ENCODE assay signal across 41 mouse cellular contexts in the genomic region with DNA sequence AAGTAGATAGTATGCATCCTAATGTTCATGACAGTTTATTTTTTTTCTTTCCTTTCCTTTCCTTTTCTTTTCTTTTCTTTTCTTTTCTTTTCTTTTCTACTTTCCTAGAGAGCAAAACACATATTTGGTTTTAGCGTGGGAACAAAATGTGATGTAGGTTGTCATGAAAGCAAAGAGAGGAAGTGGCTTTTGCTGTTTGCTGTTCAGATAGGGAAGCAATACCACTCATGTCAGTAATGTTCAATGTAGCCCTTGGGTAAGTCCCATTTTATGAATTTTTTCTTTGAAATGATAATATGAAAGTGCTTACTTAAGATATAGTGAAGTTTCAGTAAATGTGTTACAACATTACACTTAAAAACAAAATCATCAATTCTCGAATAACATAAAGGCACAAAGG. TPM values are rescaled to one million over a fixed set of nuclear protein-coding genes. Genes with fewer than 3 reads are reported as not detected.
DNase-seq lines count a peak whose midpoint lies in the region; ATAC-seq and TF ChIP-seq lines count a peak whose summit lies in the region.
"Had no signal": no experiment of that assay in that cellular context is flagged by ENCODE, and none has a peak within 500 bp of the region (broad histone marks: within the 10 kb centered on the region; RNA-seq: fewer than 3 reads in every experiment).

No protein-coding gene starts in this region.

- H3K9ac ChIP-seq in lung, postnatal 0 days (replicated peaks; ENCODE audit: low read depth) = no peak overlapping the region
- no peak overlapping the region for H3K9ac ChIP-seq in midbrain, embryonic 15.5 days
- H3K9ac ChIP-seq: forebrain, embryonic 13.5 days; heart, embryonic 12.5 days; hindbrain, embryonic 15.5 days; intestine, embryonic 15.5 days; limb, embryonic 15.5 days; liver, embryonic 13.5 days; midbrain, embryonic 12.5 days had no signal

- ATAC-seq in lung, postnatal 0 days = no peak
- ATAC-seq in common myeloid progenitor, adult 5-6 weeks (replicated peaks; ENCODE audit: low read depth, poor library complexity, severe bottlenecking) = peak; percentile 72
- peak; percentile 77 for ATAC-seq in megakaryocyte, adult 5-6 weeks (ENCODE audit: poor library complexity, severe bottlenecking)
- no peak for ATAC-seq in midbrain, embryonic 15.5 days (replicated peaks)
- ATAC-seq: forebrain, embryonic 13.5 days; intestine, embryonic 15.5 days had no signal

- no peaks in the 10 kb centered on the region for H3K9me3 ChIP-seq in lung, postnatal 0 days (ENCODE audit: low read length)
- H3K9me3 ChIP-seq in midbrain, embryonic 15.5 days = no peaks in the 10 kb centered on the region
- H3K9me3 ChIP-seq: forebrain, embryonic 13.5 days; heart, embryonic 12.5 days; hindbrain, embryonic 10.5 days; hindbrain, embryonic 15.5 days; intestine, embryonic 15.5 days; limb, embryonic 10.5 days; limb, embryonic 15.5 days; liver, embryonic 13.5 days; midbrain, embryonic 12.5 days had no signal

- H3K27ac ChIP-seq in lung, postnatal 0 days (ENCODE audit: low read length) = no peak overlapping the region
- no peak overlapping the region for H3K27ac ChIP-seq in midbrain, embryonic 15.5 days
- H3K27ac ChIP-seq: forebrain, embryonic 13.5 days; gastrocnemius, adult 2 months; heart, adult 2 months; hindbrain, embryonic 10.5 days; hindbrain, embryonic 15.5 days; intestine, embryonic 15.5 days; limb, embryonic 10.5 days; limb, embryonic 15.5 days; liver, embryonic 13.5 days; midbrain, embryonic 12.5 days had no signal

- H3K27me3 ChIP-seq in lung, postnatal 0 days (replicated peaks; ENCODE audit: insufficient read depth, low read length) = no peaks in the 10 kb centered on the region
- no peaks in the 10 kb centered on the region for H3K27me3 ChIP-seq in splenic B cell, adult 2 months (ENCODE audit: control insufficient read depth, insufficient read depth, low read length, poor library complexity, severe bottlenecking)
- H3K27me3 ChIP-seq in midbrain, embryonic 15.5 days (replicated peaks) = no peaks in the 10 kb centered on the region
- H3K27me3 ChIP-seq: forebrain, embryonic 13.5 days; hindbrain, embryonic 15.5 days; intestine, embryonic 15.5 days; limb, embryonic 15.5 days; liver, embryonic 13.5 days; midbrain, embryonic 12.5 days had no signal

- TF ChIP-seq CTCF in lung, postnatal 0 days (IDR thresholded peaks at IDR 0.05) = no peak

- no peak overlapping the region for H3K4me3 ChIP-seq in lung, postnatal 0 days (ENCODE audit: low read depth, low read length)
- no peak overlapping the region for H3K4me3 ChIP-seq in midbrain, embryonic 15.5 days
- H3K4me3 ChIP-seq: forebrain, embryonic 13.5 days; gastrocnemius, adult 2 months; heart, adult 2 months; heart, embryonic 12.5 days; hindbrain, embryonic 10.5 days; hindbrain, embryonic 15.5 days; intestine, embryonic 15.5 days; limb, embryonic 10.5 days; limb, embryonic 15.5 days; liver, embryonic 13.5 days; midbrain, embryonic 12.5 days had no signal

- peak; percentile 4 for DNase-seq in lung, postnatal 0 days (ENCODE audit: low spot score)
- no peak for DNase-seq in lung, postnatal 14 days
- peak; percentile 59 for DNase-seq in splenic B cell, adult 2 months (ENCODE audit: low read depth, low spot score)
- DNase-seq in thymus, postnatal 4 days = no peak
- no peak for DNase-seq in right cerebral cortex, postnatal 10 days (ENCODE audit: low spot score in 2 of 2)
- DNase-seq: adrenal gland, postnatal 10 days; cerebellum, adult 8-10 months; cerebellum, postnatal 25 days; gastrocnemius, adult 2 months; gastrocnemius, postnatal 36 days; heart, adult 2 months; kidney, adult 2 months; kidney, postnatal 4 days; liver, embryonic 13.5 days; lung, adult 18-20 months; lung, postnatal 10 days; right cerebral cortex, adult 18-20 months; right cerebral cortex, postnatal 4 days; thymus, postnatal 36 days had no signal

- 68% methylated on average over 2 of the region's 2 CpGs for WGBS in lung, postnatal 0 days
- 89% methylated on average over 2 of the region's 2 CpGs for WGBS in midbrain, embryonic 15.5 days

- no peak overlapping the region for H3K4me2 ChIP-seq in lung, postnatal 0 days (replicated peaks; ENCODE audit: low read depth, low read length)
- no peak overlapping the region for H3K4me2 ChIP-seq in midbrain, embryonic 15.5 days
- H3K4me2 ChIP-seq: forebrain, embryonic 13.5 days; heart, embryonic 12.5 days; hindbrain, embryonic 15.5 days; intestine, embryonic 15.5 days; limb, embryonic 15.5 days; liver, embryonic 13.5 days; midbrain, embryonic 12.5 days had no signal

- TF ChIP-seq EP300 in lung, postnatal 0 days (IDR thresholded peaks at IDR 0.05) = no peak

- H3K36me3 ChIP-seq in lung, postnatal 0 days (ENCODE audit: insufficient read depth, low read length) = no peaks in the 10 kb centered on the region
- H3K36me3 ChIP-seq in splenic B cell, adult 2 months (ENCODE audit: control insufficient read depth, insufficient read depth, low read length, poor library complexity, severe bottlenecking) = no peaks in the 10 kb centered on the region
- H3K36me3 ChIP-seq in midbrain, embryonic 15.5 days (replicated peaks) = no peaks in the 10 kb centered on the region
- H3K36me3 ChIP-seq: heart, embryonic 12.5 days; hindbrain, embryonic 10.5 days; hindbrain, embryonic 15.5 days; intestine, embryonic 15.5 days; limb, embryonic 10.5 days; limb, embryonic 15.5 days; liver, embryonic 13.5 days; midbrain, embryonic 12.5 days had no signal

- no peaks in the 10 kb centered on the region for H3K4me1 ChIP-seq in lung, postnatal 0 days (ENCODE audit: insufficient read depth, low read depth, low read length)
- H3K4me1 ChIP-seq in midbrain, embryonic 15.5 days = no peaks in the 10 kb centered on the region
- H3K4me1 ChIP-seq: forebrain, embryonic 13.5 days; heart, embryonic 12.5 days; hindbrain, embryonic 10.5 days; hindbrain, embryonic 15.5 days; intestine, embryonic 15.5 days; limb, embryonic 10.5 days; limb, embryonic 15.5 days; liver, embryonic 13.5 days; midbrain, embryonic 12.5 days had no signal

RNA-seq across cellular contexts. Expression of a gene that starts 2.2 kb away (rescaled TPM):
- polyA plus RNA-seq in lung, postnatal 0 days (2015; fragmentation: Nextera tagmentation; extraction: Ambion mirVana) = not detected in 2 replicates
- not detected in 2 replicates for total RNA-seq in common myeloid progenitor, adult 5-6 weeks (2017)
- total RNA-seq in megakaryocyte, adult 5-6 weeks (2015) = not detected in 2 replicates
- not detected in 2 replicates for total RNA-seq in megakaryocyte, adult 5-6 weeks (2017)
- polyA plus RNA-seq in midbrain, embryonic 15.5 days (2015; fragmentation: Nextera tagmentation; extraction: Ambion mirVana) = not detected in 2 replicates
- total RNA-seq: adrenal gland, postnatal 10 days; gastrocnemius, adult 2 months; gastrocnemius, postnatal 36 days; heart, adult 2 months; layer of hippocampus, adult 8-10 months; layer of hippocampus, postnatal 25 days; left cerebral cortex, adult 8-10 months; neutrophil, adult 5-6 weeks had no signal
- polyA plus RNA-seq: embryonic facial prominence, embryonic 11.5 days; forebrain, embryonic 13.5 days; heart, adult 2 months; heart, embryonic 12.5 days; heart, postnatal 0 days; hindbrain, embryonic 10.5 days; hindbrain, embryonic 15.5 days; intestine, embryonic 15.5 days; kidney, adult 2 months; kidney, embryonic 16.5 days; limb, embryonic 10.5 days; limb, embryonic 15.5 days; liver, embryonic 13.5 days; midbrain, embryonic 12.5 days; neural tube, embryonic 11.5 days; spleen, adult 2 months; stomach, embryonic 14.5 days had no signal

RNA-seq across cellular contexts. Expression of a gene that starts 9.7 kb away (rescaled TPM):
- polyA plus RNA-seq in lung, postnatal 0 days (2015; fragmentation: Nextera tagmentation; extraction: Ambion mirVana) = not detected in 2 replicates
- total RNA-seq in common myeloid progenitor, adult 5-6 weeks (2017) = not detected in 2 replicates
- not detected in 2 replicates for total RNA-seq in megakaryocyte, adult 5-6 weeks (2015)
- total RNA-seq in megakaryocyte, adult 5-6 weeks (2017) = not detected in 2 replicates
- polyA plus RNA-seq in midbrain, embryonic 15.5 days (2015; fragmentation: Nextera tagmentation; extraction: Ambion mirVana) = not detected in 2 replicates
- total RNA-seq: adrenal gland, postnatal 10 days; gastrocnemius, adult 2 months; gastrocnemius, postnatal 36 days; heart, adult 2 months; layer of hippocampus, adult 8-10 months; layer of hippocampus, postnatal 25 days; left cerebral cortex, adult 8-10 months; neutrophil, adult 5-6 weeks had no signal
- polyA plus RNA-seq: embryonic facial prominence, embryonic 11.5 days; forebrain, embryonic 13.5 days; heart, adult 2 months; heart, embryonic 12.5 days; heart, postnatal 0 days; hindbrain, embryonic 10.5 days; hindbrain, embryonic 15.5 days; intestine, embryonic 15.5 days; kidney, adult 2 months; kidney, embryonic 16.5 days; limb, embryonic 10.5 days; limb, embryonic 15.5 days; liver, embryonic 13.5 days; midbrain, embryonic 12.5 days; neural tube, embryonic 11.5 days; spleen, adult 2 months; stomach, embryonic 14.5 days; testis, adult 2 months had no signal

RNA-seq across cellular contexts. Expression of a gene that starts 16.7 kb away (rescaled TPM):
- not detected in 2 replicates for polyA plus RNA-seq in lung, postnatal 0 days (2015; fragmentation: Nextera tagmentation; extraction: Ambion mirVana)
- not detected in 2 replicates for total RNA-seq in common myeloid progenitor, adult 5-6 weeks (2017)
- not detected in 2 replicates for total RNA-seq in megakaryocyte, adult 5-6 weeks (2015)
- not detected in 2 replicates for total RNA-seq in megakaryocyte, adult 5-6 weeks (2017)
- not detected in 2 replicates for polyA plus RNA-seq in midbrain, embryonic 15.5 days (2015; fragmentation: Nextera tagmentation; extraction: Ambion mirVana)
- total RNA-seq: adrenal gland, postnatal 10 days; gastrocnemius, adult 2 months; gastrocnemius, postnatal 36 days; heart, adult 2 months; layer of hippocampus, adult 8-10 months; layer of hippocampus, postnatal 25 days; left cerebral cortex, adult 8-10 months; neutrophil, adult 5-6 weeks had no signal
- polyA plus RNA-seq: embryonic facial prominence, embryonic 11.5 days; forebrain, embryonic 13.5 days; heart, adult 2 months; heart, embryonic 12.5 days; heart, postnatal 0 days; hindbrain, embryonic 10.5 days; hindbrain, embryonic 15.5 days; intestine, embryonic 15.5 days; kidney, adult 2 months; kidney, embryonic 16.5 days; limb, embryonic 10.5 days; limb, embryonic 15.5 days; liver, embryonic 13.5 days; midbrain, embryonic 12.5 days; neural tube, embryonic 11.5 days; spleen, adult 2 months; stomach, embryonic 14.5 days; testis, adult 2 months had no signal

RNA-seq across cellular contexts. Expression of a gene that starts 28.2 kb away (rescaled TPM):
- polyA plus RNA-seq in lung, postnatal 0 days (2015; fragmentation: Nextera tagmentation; extraction: Ambion mirVana) = 0.19 TPM in 1 of 2 replicates, not detected in the other
- total RNA-seq in common myeloid progenitor, adult 5-6 weeks (2017) = 2.9 TPM in 1 of 2 replicates, not detected in the other
- not detected in 2 replicates for total RNA-seq in megakaryocyte, adult 5-6 weeks (2015)
- 0.55 TPM in 1 of 2 replicates, not detected in the other for total RNA-seq in megakaryocyte, adult 5-6 weeks (2017)
- 1.2 and 1.6 TPM in 2 replicates for polyA plus RNA-seq in midbrain, embryonic 15.5 days (2015; fragmentation: Nextera tagmentation; extraction: Ambion mirVana)

RNA-seq across cellular contexts. Expression of a gene that starts 28.9 kb away (rescaled TPM):
- polyA plus RNA-seq in lung, postnatal 0 days (2015; fragmentation: Nextera tagmentation; extraction: Ambion mirVana) = 54.1 and 59.7 TPM in 2 replicates
- total RNA-seq in common myeloid progenitor, adult 5-6 weeks (2017) = 91.1 and 99.9 TPM in 2 replicates
- 56.7 and 61.1 TPM in 2 replicates for total RNA-seq in megakaryocyte, adult 5-6 weeks (2015)
- 83.8 and 85.5 TPM in 2 replicates for total RNA-seq in megakaryocyte, adult 5-6 weeks (2017)
- 112 and 117 TPM in 2 replicates for polyA plus RNA-seq in midbrain, embryonic 15.5 days (2015; fragmentation: Nextera tagmentation; extraction: Ambion mirVana)

Comparison
In these comparisons a context has a peak if more than half of its experiments do, and no peak if none do; other contexts are left out.
1. DNase-seq: peak in lung, postnatal 0 days (single experiment) and splenic B cell, adult 2 months (single experiment); none in lung, postnatal 14 days (single experiment), thymus, postnatal 4 days (single experiment) and right cerebral cortex, postnatal 10 days (0 of 2).
2. ATAC-seq: peak in common myeloid progenitor, adult 5-6 weeks (single experiment) and megakaryocyte, adult 5-6 weeks (single experiment); none in lung, postnatal 0 days (single experiment) and midbrain, embryonic 15.5 days (single experiment).